Mouse (Mus musculus) duodenum, adult 2 months (tissue): ENCODE results near the gene Adam20. TPM values are rescaled to one million over a fixed set of nuclear protein-coding genes. Genes with fewer than 3 reads are reported as not detected.

ENCODE experiments used
- polyA plus RNA-seq: library from polyadenylated mRNA; depleted of rRNA; stranded (reverse); fragments of >200 nt; gene quantifications from 2 replicates; pipeline ENCODE4 v1.2.3, GENCODE M21; 2012; ENCODE audit warnings: low replicate concordance; rRNA removed

The Adam20 gene
- polyA plus RNA-seq: not detected in 2 replicates

GRCm38 (mm10) chr8:40792973-40793372 is at the start of gene Adam20:
Gene Adam20 (plus strand): TSS chr8:40793273.

GRCm38 (mm10) chr8:40751908-40752307 is 41.2 kb upstream of the Adam20 start, which contains the start of gene Adam25:
Gene Adam25 (plus strand): TSS chr8:40752208.

Other genes with a start within 250 kb of the Adam20 start
- gene Adam24, start 118.2 kb upstream of the Adam20 start, polyA plus RNA-seq: not detected in 2 replicates
- gene Adam25, start 41.1 kb upstream of the Adam20 start, polyA plus RNA-seq: not detected in 2 replicates
- gene Adam39, start 29.7 kb downstream of the Adam20 start, polyA plus RNA-seq: not detected in 2 replicates